Mouse (Mus musculus): ENCODE measurements around the gene Itln1.

DNA sequence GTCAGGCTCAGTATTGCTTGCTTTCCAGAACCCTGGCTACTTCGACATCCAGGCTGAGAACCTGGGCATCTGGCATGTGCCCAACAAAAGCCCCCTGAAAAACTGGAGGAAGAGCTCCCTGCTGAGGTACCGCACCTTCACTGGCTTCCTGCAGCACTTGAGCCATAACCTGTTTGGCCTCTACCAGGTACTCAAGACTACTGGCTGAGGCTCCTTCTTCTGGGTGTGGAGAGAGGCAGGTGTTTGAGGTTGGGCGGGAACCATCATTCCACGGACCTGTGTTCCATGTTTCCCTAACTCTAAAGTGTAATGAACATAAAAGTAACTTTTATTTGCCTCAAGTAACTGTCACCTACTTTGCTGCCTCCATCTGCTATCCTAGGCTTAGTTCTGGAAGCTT lies 19.5 kb downstream of the Itln1 start:
- TF ChIP-seq POLR2A (IDR thresholded peaks at IDR 0.05; ENCODE audit: extremely low read depth, insufficient read depth, low read length): no peak
- TF ChIP-seq CTCF (IDR thresholded peaks at IDR 0.05; ENCODE audit: low read depth, low read length): no peak
